In the genomic region with DNA sequence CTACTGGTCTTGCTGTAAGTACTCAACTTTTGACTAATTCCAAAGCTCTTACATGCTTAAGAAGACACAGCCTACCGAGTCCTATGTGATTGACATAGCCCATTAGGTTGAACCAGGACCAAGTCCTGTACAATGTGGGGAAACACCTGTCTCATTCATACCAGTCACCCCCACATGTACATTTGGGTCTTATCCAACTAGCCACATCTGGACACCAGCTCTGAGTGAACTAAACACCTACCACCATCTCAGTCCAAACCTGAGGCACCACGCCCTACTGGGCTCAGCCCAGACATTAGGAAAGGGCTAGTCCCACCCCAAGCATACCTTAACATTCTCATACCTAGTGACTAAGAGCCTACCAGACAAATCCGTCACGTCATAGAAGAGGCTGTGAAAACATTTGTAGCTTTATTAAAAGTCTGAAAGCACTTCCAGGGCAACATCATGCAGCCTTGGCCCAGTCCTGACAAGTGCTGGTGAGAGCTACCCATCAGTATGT, we compare ENCODE assay signal across 32 mouse cellular contexts. TPM values are rescaled to one million over a fixed set of nuclear protein-coding genes. Genes with fewer than 3 reads are reported as not detected.
DNase-seq lines count a peak whose midpoint lies in the region; ATAC-seq and TF ChIP-seq lines count a peak whose summit lies in the region.
"Had no signal": no experiment of that assay in that cellular context is flagged by ENCODE, and none has a peak within 500 bp of the region (broad histone marks: within the 10 kb centered on the region; RNA-seq: fewer than 3 reads in every experiment).

No protein-coding gene starts in this region.

- peaks cover 25% of the 10 kb centered on the region for H3K36me3 ChIP-seq in intestine, postnatal 0 days (ENCODE audit: control insufficient read depth, insufficient read depth)
- H3K36me3 ChIP-seq in intestine, embryonic 16.5 days (ENCODE audit: control insufficient read depth, insufficient read depth, low read length): peaks cover 3% of the 10 kb centered on the region
- H3K36me3 ChIP-seq in lung, embryonic 15.5 days: no peaks in the 10 kb centered on the region
- H3K36me3 ChIP-seq: G1E; hindbrain, embryonic 13.5 days had no signal

- DNase-seq in lung, adult 18-20 months: no peak
- DNase-seq in ZHBTc4 (ENCODE audit: low read depth, low spot score): peak; percentile 20
- no peak for DNase-seq in layer of hippocampus, adult 11-12 months (ENCODE audit: low spot score)
- DNase-seq: adrenal gland, adult 8-10 months; adrenal gland, postnatal 25 days; B cell, adult 2 months; cerebellum, adult 11-12 months; cerebellum, adult 8-10 months; cerebellum, postnatal 10 days; cerebellum, postnatal 36 days; embryo, embryonic 11 days; gastrocnemius, postnatal 10 days; gastrocnemius, postnatal 36 days; heart, postnatal 10 days; heart, postnatal 36 days had no signal

- no peak for ATAC-seq in intestine, postnatal 0 days
- no peak for ATAC-seq in intestine, embryonic 16.5 days
- no peak for ATAC-seq in lung, embryonic 15.5 days (ENCODE audit: borderline replicate concordance, extremely low read depth, low FRiP score, low TSS enrichment)
- ATAC-seq: activated CD4-positive, CD25-positive, alpha-beta regulatory T cell, adult 4 months; forebrain, embryonic 13.5 days; forebrain, embryonic 16.5 days; hindbrain, embryonic 16.5 days; Patski had no signal

- H3K27ac ChIP-seq in intestine, postnatal 0 days (ENCODE audit: low read depth, low read length): peak overlapping the region; percentile 46; the same call in 1 of the 2 replicates
- H3K27ac ChIP-seq in intestine, embryonic 16.5 days (ENCODE audit: low read length): no peak overlapping the region
- peak overlapping the region; percentile 46; the same call in 1 of the 2 replicates for H3K27ac ChIP-seq in lung, embryonic 15.5 days
- H3K27ac ChIP-seq: embryonic facial prominence, embryonic 10.5 days; embryonic facial prominence, embryonic 13.5 days; forebrain, embryonic 13.5 days; heart, embryonic 15.5 days; hindbrain, embryonic 10.5 days; hindbrain, embryonic 13.5 days had no signal

- no peak for TF ChIP-seq CTCF in intestine, postnatal 0 days (IDR thresholded peaks at IDR 0.05; ENCODE audit: low read depth)

- no peak overlapping the region for H3K9ac ChIP-seq in intestine, postnatal 0 days (ENCODE audit: low read depth, low read length)
- no peak overlapping the region for H3K9ac ChIP-seq in intestine, embryonic 16.5 days (ENCODE audit: low read depth, low read length)
- H3K9ac ChIP-seq in lung, embryonic 15.5 days: no peak overlapping the region
- H3K9ac ChIP-seq: embryonic facial prominence, embryonic 13.5 days; forebrain, embryonic 13.5 days; heart, embryonic 12.5 days; heart, embryonic 15.5 days; hindbrain, embryonic 13.5 days had no signal

- no peak overlapping the region for H3K4me2 ChIP-seq in intestine, postnatal 0 days (replicated peaks; ENCODE audit: low read depth)
- no peak overlapping the region for H3K4me2 ChIP-seq in intestine, embryonic 16.5 days (ENCODE audit: low read depth, low read length)
- no peak overlapping the region for H3K4me2 ChIP-seq in lung, embryonic 15.5 days
- H3K4me2 ChIP-seq: embryonic facial prominence, embryonic 13.5 days; forebrain, embryonic 13.5 days; heart, embryonic 12.5 days; heart, embryonic 15.5 days; hindbrain, embryonic 13.5 days had no signal

- no peak overlapping the region for H3K4me3 ChIP-seq in intestine, postnatal 0 days (ENCODE audit: low read depth, low read length)
- H3K4me3 ChIP-seq in intestine, embryonic 16.5 days (ENCODE audit: low read length): no peak overlapping the region
- H3K4me3 ChIP-seq in lung, embryonic 15.5 days: no peak overlapping the region
- H3K4me3 ChIP-seq: embryonic facial prominence, embryonic 10.5 days; embryonic facial prominence, embryonic 13.5 days; erythroblast, embryonic 14.5 days; forebrain, embryonic 13.5 days; heart, embryonic 12.5 days; heart, embryonic 15.5 days; hindbrain, embryonic 10.5 days; hindbrain, embryonic 13.5 days had no signal

- 0 out of 2 replicates have a peak, but pooled peaks cover 7% of the 10 kb centered on the region for H3K4me1 ChIP-seq in intestine, postnatal 0 days (replicated peaks; ENCODE audit: control insufficient read depth, insufficient read depth, low read length)
- peaks cover 14% of the 10 kb centered on the region for H3K4me1 ChIP-seq in intestine, embryonic 16.5 days (ENCODE audit: control insufficient read depth, insufficient read depth, low read length)
- peaks cover 30% of the 10 kb centered on the region for H3K4me1 ChIP-seq in lung, embryonic 15.5 days
- H3K4me1 ChIP-seq: embryonic facial prominence, embryonic 10.5 days; embryonic facial prominence, embryonic 13.5 days; forebrain, embryonic 13.5 days had no signal

- H3K9me3 ChIP-seq in intestine, postnatal 0 days (ENCODE audit: control insufficient read depth): no peaks in the 10 kb centered on the region
- H3K9me3 ChIP-seq in intestine, embryonic 16.5 days (ENCODE audit: control insufficient read depth, low read length): no peaks in the 10 kb centered on the region
- no peaks in the 10 kb centered on the region for H3K9me3 ChIP-seq in lung, embryonic 15.5 days
- H3K9me3 ChIP-seq: embryonic facial prominence, embryonic 10.5 days; embryonic facial prominence, embryonic 13.5 days; forebrain, embryonic 13.5 days; G1E; heart, embryonic 12.5 days; heart, embryonic 15.5 days; hindbrain, embryonic 10.5 days; hindbrain, embryonic 13.5 days had no signal

- H3K27me3 ChIP-seq in intestine, postnatal 0 days (replicated peaks; ENCODE audit: control insufficient read depth, insufficient read depth, low read length): no peaks in the 10 kb centered on the region
- no peaks in the 10 kb centered on the region for H3K27me3 ChIP-seq in intestine, embryonic 16.5 days (replicated peaks; ENCODE audit: control insufficient read depth, insufficient read depth, low read length)
- H3K27me3 ChIP-seq in lung, embryonic 15.5 days: no peaks in the 10 kb centered on the region
- H3K27me3 ChIP-seq: CH12.LX; embryonic facial prominence, embryonic 13.5 days; forebrain, embryonic 13.5 days; heart, embryonic 12.5 days; heart, embryonic 15.5 days; hindbrain, embryonic 13.5 days; Patski had no signal

- 89% methylated on average over 4 of the region's 4 CpGs for WGBS in intestine, postnatal 0 days
- 84% methylated on average over 4 of the region's 4 CpGs for WGBS in intestine, embryonic 16.5 days
- WGBS in lung, embryonic 15.5 days: 79% methylated on average over 4 of the region's 4 CpGs

RNA-seq across cellular contexts. Expression of a gene that starts 49.5 kb away (rescaled TPM):
- polyA plus RNA-seq in intestine, postnatal 0 days (2015; fragmentation: Nextera tagmentation; extraction: Ambion mirVana): 81.0 and 95.7 TPM in 2 replicates
- polyA plus RNA-seq in intestine, embryonic 16.5 days (2015; fragmentation: Nextera tagmentation; extraction: Ambion mirVana): 115 and 131 TPM in 2 replicates
- polyA plus RNA-seq in lung, embryonic 15.5 days (2015; fragmentation: Nextera tagmentation; extraction: Ambion mirVana): 136 and 146 TPM in 2 replicates
